Mouse (Mus musculus): ENCODE measurements around the gene Ubap2l.

The Ubap2l gene

GRCm38 (mm10) chr3:89968509-89968908 lies 83.9 kb downstream of the Ubap2l start:
- DNase-seq (ENCODE audit: low spot score in 2 of 2), result no peak

GRCm38 (mm10) chr3:89966946-89967345 lies 85.5 kb downstream of the Ubap2l start:
- peak; percentile 57 for DNase-seq (ENCODE audit: low spot score in 2 of 2)

GRCm38 (mm10) chr3:89965972-89966371 lies 86.5 kb downstream of the Ubap2l start:
- DNase-seq (ENCODE audit: low spot score in 2 of 2), result no peak

GRCm38 (mm10) chr3:89965557-89965956 lies 86.9 kb downstream of the Ubap2l start:
- no peak for DNase-seq (ENCODE audit: low spot score in 2 of 2)

- DNase-seq (ENCODE audit: low spot score in 2 of 2), result peak in 1 of 2 experiments; percentile 35
Observed at GRCm38 (mm10) chr3:89963926-89964739, 88.3 kb downstream of the Ubap2l start.

- peak; percentile 31 to 44 for DNase-seq (ENCODE audit: low spot score in 2 of 2)
Observed at GRCm38 (mm10) chr3:89963221-89963763, 89.1 kb downstream of the Ubap2l start, which contains the start of gene Atp8b2. TSS of gene Atp8b2 (minus strand) at chr3:89963508.

- DNase-seq (ENCODE audit: low spot score in 2 of 2), result peak in 1 of 2 experiments; percentile 20
Observed at GRCm38 (mm10) chr3:89962751-89963220, 89.6 kb downstream of the Ubap2l start.

GRCm38 (mm10) chr3:89962059-89962750 lies 90.2 kb downstream of the Ubap2l start:
- DNase-seq (ENCODE audit: low spot score in 2 of 2), result no peak

- peak; percentile 42 to 62 for DNase-seq (ENCODE audit: low spot score in 2 of 2)
Observed at GRCm38 (mm10) chr3:89961436-89961835, 91.0 kb downstream of the Ubap2l start.

GRCm38 (mm10) chr3:89960469-89960868 lies 92.0 kb downstream of the Ubap2l start:
- peak; percentile 76 to 77 for DNase-seq (ENCODE audit: low spot score in 2 of 2)

- no peak for DNase-seq (ENCODE audit: low spot score in 2 of 2)
Observed at GRCm38 (mm10) chr3:89959435-89959834, 93.0 kb downstream of the Ubap2l start.

- no peak for DNase-seq (ENCODE audit: low spot score in 2 of 2)
Observed at GRCm38 (mm10) chr3:89957880-89958279, 94.5 kb downstream of the Ubap2l start.

GRCm38 (mm10) chr3:89956177-89956971 lies 96.1 kb downstream of the Ubap2l start:
- DNase-seq (ENCODE audit: low spot score in 2 of 2), result no peak

- peak; percentile 66 to 76 for DNase-seq (ENCODE audit: low spot score in 2 of 2)
Observed at GRCm38 (mm10) chr3:89953420-89953819, 99.0 kb downstream of the Ubap2l start.
